Mouse (Mus musculus) CH12.LX (cell line): ENCODE measurements at regions not wholly inside any gene's neighbourhood (a gene's known extent, or its start where the extent isn't known, plus 50 kb on each side); places are given as distances from the start of the nearest gene placed in this dataset.

ENCODE experiments used
- DNase-seq: peaks from one replicate; pipeline ENCODE4 v3.0.0-alpha.2; 2013; ENCODE audit errors: extremely low read depth
- H3K27ac ChIP-seq: 2 replicates; pipeline ENCODE4 v1.5.1; 2012; ENCODE audit warnings: low read depth, mild to moderate bottlenecking, control low read depth, moderate library complexity; ENCODE audit not compliant: insufficient read depth
- H3K27me3 ChIP-seq: replicated peaks from 2 replicates; pipeline ENCODE3; 2012; ENCODE audit warnings: inconsistent platforms
- H3K36me3 ChIP-seq, 2 experiments: replicated peaks in 1 of 2; 2 replicates each; pipeline versions ENCODE3 to v1.6.1; 2012; ENCODE audit warnings: inconsistent platforms in 1 of 2, low read length in 1 of 2, mild to moderate bottlenecking in 1 of 2, mixed read lengths in 1 of 2, moderate library complexity in 1 of 2; ENCODE audit not compliant: control insufficient read depth in 1 of 2, insufficient read depth in 1 of 2
- H3K4me1 ChIP-seq, 2 experiments: 2 replicates each; pipeline ENCODE4 v1.6.1; 2012; ENCODE audit warnings: inconsistent platforms in 1 of 2, moderate library complexity in 1 of 2; ENCODE audit not compliant: insufficient read depth in 2 of 2, control insufficient read depth in 1 of 2
- H3K4me2 ChIP-seq: 2 replicates; pipeline ENCODE4 v1.6.1; 2012; ENCODE audit warnings: low read depth, mild to moderate bottlenecking, control low read depth; ENCODE audit not compliant: poor library complexity, insufficient read depth, severe bottlenecking
- H3K4me3 ChIP-seq, 3 experiments: fragments of 150-350 bp in 1 of 3; sonication (generic) in 1 of 3; replicated peaks in 1 of 3; 2 replicates each; pipeline versions ENCODE3 to v1.5.1; 2011 to 2012; ENCODE audit warnings: low read depth in 2 of 3, low read length in 2 of 3, mild to moderate bottlenecking in 2 of 3, moderate library complexity in 2 of 3, control low read depth in 1 of 3, improper control_type of control experiment in 1 of 3, inconsistent platforms in 1 of 3, mixed read lengths in 1 of 3; ENCODE audit not compliant: poor library complexity in 1 of 3
- H3K79me2 ChIP-seq: replicated peaks from 2 replicates; pipeline ENCODE4 v1.6.1; 2012; ENCODE audit warnings: mild to moderate bottlenecking, moderate library complexity; ENCODE audit not compliant: control insufficient read depth, poor library complexity, insufficient read depth, severe bottlenecking; ENCODE audit errors: extremely low read depth
- H3K9ac ChIP-seq: 2 replicates; pipeline ENCODE4 v1.6.1; 2012; ENCODE audit warnings: low read depth, mild to moderate bottlenecking, control low read depth, moderate library complexity; ENCODE audit not compliant: insufficient read depth
- H3K9me3 ChIP-seq: replicated peaks from 2 replicates; pipeline ENCODE3; 2012; ENCODE audit warnings: low read length, inconsistent platforms, mixed read lengths
- CHD2 ChIP-seq: IDR thresholded peaks from 2 replicates; pipeline ENCODE4 v1.6.1; 2011; ENCODE audit warnings: low read length, improper control_type of control experiment
- CTCF ChIP-seq, 2 experiments: IDR thresholded peaks in 1 of 2; conservative IDR thresholded peaks in 1 of 2; 2 replicates each; pipeline ENCODE4 v1.5.1; 2011 to 2012; ENCODE audit warnings: low read depth in 2 of 2, low read length in 2 of 2, improper control_type of control experiment in 1 of 2, inconsistent platforms in 1 of 2, mild to moderate bottlenecking in 1 of 2, moderate library complexity in 1 of 2
- ELF1 ChIP-seq: IDR thresholded peaks from 2 replicates; pipeline ENCODE4 v1.6.1; 2014; ENCODE audit warnings: low read depth, mild to moderate bottlenecking, inconsistent platforms, low read length, improper control_type of control experiment
- ETS1 ChIP-seq: conservative IDR thresholded peaks from 2 replicates; pipeline ENCODE4 v1.6.1; 2012; ENCODE audit warnings: low read depth, mild to moderate bottlenecking, inconsistent platforms, low read length, improper control_type of control experiment, moderate library complexity
- GABPA ChIP-seq: IDR thresholded peaks from 2 replicates; pipeline ENCODE4 v1.6.1; 2012; ENCODE audit warnings: low read depth, low read length, improper control_type of control experiment, inconsistent platforms; ENCODE audit not compliant: insufficient replicate concordance
- HCFC1 ChIP-seq: IDR thresholded peaks from 2 replicates; pipeline ENCODE4 v1.6.1; 2012; ENCODE audit warnings: low read depth, mild to moderate bottlenecking, inconsistent platforms, low read length, improper control_type of control experiment
- IRF4 ChIP-seq: IDR thresholded peaks from 2 replicates; pipeline ENCODE4 v1.6.1; 2014; ENCODE audit warnings: low read depth, mild to moderate bottlenecking, inconsistent platforms, low read length, improper control_type of control experiment
- JUN ChIP-seq: IDR thresholded peaks from 2 replicates; pipeline ENCODE4 v1.6.1; 2011; ENCODE audit warnings: low read depth, mild to moderate bottlenecking, low read length, improper control_type of control experiment, moderate library complexity; ENCODE audit not compliant: insufficient read depth
- JUND ChIP-seq: conservative IDR thresholded peaks from 2 replicates; pipeline ENCODE4 v1.6.1; 2011; ENCODE audit warnings: low read depth, low read length, improper control_type of control experiment
- KAT2A ChIP-seq: IDR thresholded peaks from 2 replicates; pipeline ENCODE4 v1.6.1; 2012; ENCODE audit warnings: low read length, improper control_type of control experiment, inconsistent platforms; ENCODE audit not compliant: insufficient replicate concordance
- MAFK ChIP-seq: IDR thresholded peaks from 2 replicates; pipeline ENCODE4 v1.6.1; 2011; ENCODE audit warnings: low read length, improper control_type of control experiment; ENCODE audit not compliant: insufficient replicate concordance
- MAZ ChIP-seq: IDR thresholded peaks from 2 replicates; pipeline ENCODE4 v1.6.1; 2012; ENCODE audit warnings: low read depth, mild to moderate bottlenecking, inconsistent platforms, low read length, improper control_type of control experiment, moderate library complexity
- MEF2A ChIP-seq: IDR thresholded peaks from 2 replicates; pipeline ENCODE4 v1.6.1; 2014; ENCODE audit warnings: low read depth, mild to moderate bottlenecking, inconsistent platforms, low read length, improper control_type of control experiment, borderline replicate concordance
- NELFE ChIP-seq: IDR thresholded peaks from 2 replicates; pipeline ENCODE4 v1.6.1; 2011; ENCODE audit warnings: low read depth, low read length, improper control_type of control experiment
- NRF1 ChIP-seq: IDR thresholded peaks from 2 replicates; pipeline ENCODE4 v1.6.1; 2014; ENCODE audit warnings: low read depth, mild to moderate bottlenecking, inconsistent platforms, low read length, improper control_type of control experiment, moderate library complexity
- PAX5 ChIP-seq: IDR thresholded peaks from 2 replicates; pipeline ENCODE4 v1.6.1; 2012; ENCODE audit warnings: low read length, inconsistent platforms, mixed read lengths
- POLR2A ChIP-seq: IDR thresholded peaks from 2 replicates; pipeline ENCODE4 v1.6.1; 2011; ENCODE audit warnings: low read depth, mild to moderate bottlenecking, improper control_type of control experiment, low read length
- POLR2AphosphoS2 ChIP-seq: IDR thresholded peaks from 2 replicates; pipeline ENCODE4 v1.6.1; 2011; ENCODE audit warnings: low read depth, low read length, improper control_type of control experiment
- RCOR1 ChIP-seq: conservative IDR thresholded peaks from 2 replicates; pipeline ENCODE4 v1.6.1; 2012; ENCODE audit warnings: low read depth, mild to moderate bottlenecking, inconsistent platforms, low read length, improper control_type of control experiment
- SMC3 ChIP-seq: IDR thresholded peaks from 2 replicates; pipeline ENCODE4 v1.6.1; 2011; ENCODE audit warnings: low read depth, low read length, improper control_type of control experiment
- TBP ChIP-seq: conservative IDR thresholded peaks from 2 replicates; pipeline ENCODE4 v1.6.1; 2011; ENCODE audit warnings: low read depth, low read length, improper control_type of control experiment
- TCF12 ChIP-seq: IDR thresholded peaks from 2 replicates; pipeline ENCODE4 v1.6.1; 2014; ENCODE audit warnings: low read depth, mild to moderate bottlenecking, inconsistent platforms, low read length, improper control_type of control experiment
- UBTF ChIP-seq: IDR thresholded peaks from 2 replicates; pipeline ENCODE4 v1.6.1; 2012; ENCODE audit warnings: low read depth, mild to moderate bottlenecking, inconsistent platforms, low read length, improper control_type of control experiment, moderate library complexity
- USF1 ChIP-seq: IDR thresholded peaks from 2 replicates; pipeline ENCODE4 v1.6.1; 2014; ENCODE audit warnings: low read depth, mild to moderate bottlenecking, inconsistent platforms, low read length, improper control_type of control experiment
- ZKSCAN1 ChIP-seq: IDR thresholded peaks from 2 replicates; pipeline ENCODE4 v1.6.1; 2012; ENCODE audit warnings: low read depth, inconsistent platforms, low read length, improper control_type of control experiment, borderline replicate concordance
- ZNF384 ChIP-seq: IDR thresholded peaks from 2 replicates; pipeline ENCODE4 v1.6.1; 2012; ENCODE audit warnings: low read depth, low read length, improper control_type of control experiment, inconsistent platforms
- dilution Hi-C: fragments of 300-500 bp; cut with MboI; formaldehyde crosslinking; loops from 2 replicates; pipeline ENCODE4 v1.14.3; 2020; ENCODE audit warnings: low sequenced_read_pairs; ENCODE audit not compliant: extremely low pct_unique_long_range_greater_than_20kb, extremely low pct_ligation_motif_present
- in situ Hi-C: fragments of 300-500 bp; cut with MboI; formaldehyde crosslinking; loops from 3 replicates; pipeline ENCODE4 v1.14.3; 2019; ENCODE audit warnings: low sequenced_read_pairs, low pct_ligation_motif_present, low pct_unique_long_range_greater_than_20kb, mixed read lengths

- no peak overlapping the region for H3K27ac ChIP-seq
- no peak for TF ChIP-seq JUND
- no peak for TF ChIP-seq RCOR1
- TF ChIP-seq ZKSCAN1 = no peak
- TF ChIP-seq ZNF384 = no peak
- TF ChIP-seq TCF12 = no peak
- no peak for TF ChIP-seq SMC3
- no peak for TF ChIP-seq NRF1
- TF ChIP-seq ELF1 = no peak
- TF ChIP-seq MAFK = no peak
- TF ChIP-seq CTCF (conservative IDR thresholded peaks at IDR 0.05 in 1 of 2, IDR thresholded peaks at IDR 0.05 in 1 of 2; ENCODE audit: low read depth in 2 of 2, low read length in 2 of 2) = no peak
- TF ChIP-seq, all 38 proteins: peak for 0
- Histone ChIP-seq H3K27me3 (no peaks in the 10 kb centered on the region), H3K9ac (no peak overlapping the region), H3K36me3 (no peaks in the 10 kb centered on the region), H3K79me2 (no peaks in the 10 kb centered on the region), H3K4me3 (no peak overlapping the region), H3K4me1 (no peaks in the 10 kb centered on the region), H3K4me2 (no peak overlapping the region), H3K9me3 (peaks cover 13% of the 10 kb centered on the region)
- dilution Hi-C loops (no loop called here), in situ Hi-C loops (no loop called here)
- no peak for DNase-seq
Observed at GRCm38 (mm10) chr1:185608440-185608839, 153.8 kb downstream of the Slc30a10 start.

- Histone ChIP-seq H3K9me3 (peaks cover 13% of the 10 kb centered on the region), H3K4me3 (no peak overlapping the region), H3K36me3 (no peaks in the 10 kb centered on the region), H3K27ac (no peak overlapping the region), H3K79me2 (no peaks in the 10 kb centered on the region), H3K9ac (no peak overlapping the region), H3K4me2 (no peak overlapping the region), H3K4me1 (no peaks in the 10 kb centered on the region), H3K27me3 (no peaks in the 10 kb centered on the region)
- TF ChIP-seq ZKSCAN1 (no peak), SMC3 (no peak), GABPA (no peak), USF1 (no peak), JUN (no peak), PAX5 (no peak), TBP (no peak), KAT2A (no peak), POLR2A (no peak), CHD2 (no peak), UBTF (no peak), POLR2AphosphoS2 (no peak), HCFC1 (no peak), ETS1 (no peak), MAZ (no peak), IRF4 (no peak), MAFK (no peak), MEF2A (no peak), NELFE (no peak)
- dilution Hi-C loops (no loop called here), in situ Hi-C loops (no loop called here)
- DNase-seq = no peak
Observed at GRCm38 (mm10) chr1:185610586-185610985, 155.9 kb downstream of the Slc30a10 start.
